Mouse (Mus musculus): Measurements from ENCODE around the gene Slitrk5. TPM values are rescaled to one million over a fixed set of nuclear protein-coding genes. Genes with fewer than 3 reads are reported as not detected.
"Not testable (repeated sequence)": the region's sequence is repeated elsewhere in the genome, so short reads cannot be mapped to it uniquely, and the experiment has no call there.

Slitrk5 gene
- polyA plus RNA-seq, 1 experiment = 0.08 TPM

- H3K27me3 ChIP-seq (ENCODE audit: control insufficient read depth, insufficient read depth, low read length) = peaks cover 16% of the 10 kb centered on the region
- TF ChIP-seq CTCF (IDR thresholded peaks at IDR 0.05; ENCODE audit: extremely low read depth, insufficient read depth, insufficient read length, insufficient replicate concordance) = no peak
- TF ChIP-seq POLR2A (IDR thresholded peaks at IDR 0.05; ENCODE audit: low read depth, low read length) = no peak
- no peak overlapping the region for H3K4me3 ChIP-seq (ENCODE audit: extremely low read depth, insufficient read depth, insufficient read length)
- DNase-seq (ENCODE audit: low read depth in 1 of 2, low spot score in 2 of 2) = no peak
- H3K27ac ChIP-seq (ENCODE audit: insufficient read depth, low read length) = no peak overlapping the region
- H3K4me1 ChIP-seq (ENCODE audit: control insufficient read depth, insufficient read depth, insufficient read length) = no peaks in the 10 kb centered on the region; the same call in 1 of the 2 replicates
- 72% methylated on average over 8 of the region's 8 CpGs for WGBS
- no peaks in the 10 kb centered on the region for H3K36me3 ChIP-seq (ENCODE audit: control insufficient read depth, insufficient read depth, low read length)
These were observed 5.4 kb downstream of the Slitrk5 start for GRCm38 (mm10) chr14:111680271-111680670.

GRCm38 (mm10) chr14:111681092-111681708, 6.3 kb downstream of the Slitrk5 start:
- no peak for DNase-seq (ENCODE audit: low read depth in 1 of 2, low spot score in 2 of 2)
- no peak overlapping the region for H3K4me3 ChIP-seq (ENCODE audit: extremely low read depth, insufficient read depth, insufficient read length)
- no peaks in the 10 kb centered on the region for H3K36me3 ChIP-seq (ENCODE audit: control insufficient read depth, insufficient read depth, low read length)
- H3K27ac ChIP-seq (ENCODE audit: insufficient read depth, low read length) = no peak overlapping the region
- no peaks in the 10 kb centered on the region for H3K4me1 ChIP-seq (ENCODE audit: control insufficient read depth, insufficient read depth, insufficient read length)
- H3K27me3 ChIP-seq (ENCODE audit: control insufficient read depth, insufficient read depth, low read length) = peaks cover 9% of the 10 kb centered on the region; the same call in 1 of the 2 replicates
- 2% methylated on average over 38 of the region's 38 CpGs for WGBS
- TF ChIP-seq POLR2A (IDR thresholded peaks at IDR 0.05; ENCODE audit: low read depth, low read length) (no peak), CTCF (IDR thresholded peaks at IDR 0.05; ENCODE audit: extremely low read depth, insufficient read depth, insufficient read length, insufficient replicate concordance) (no peak)

- 2% methylated on average over 13 of the region's 13 CpGs for WGBS
- no peaks in the 10 kb centered on the region for H3K4me1 ChIP-seq (ENCODE audit: control insufficient read depth, insufficient read depth, insufficient read length)
- no peak for DNase-seq (ENCODE audit: low read depth in 1 of 2, low spot score in 2 of 2)
- no peak overlapping the region for H3K27ac ChIP-seq (ENCODE audit: insufficient read depth, low read length)
- no peaks in the 10 kb centered on the region for H3K36me3 ChIP-seq (ENCODE audit: control insufficient read depth, insufficient read depth, low read length)
- H3K27me3 ChIP-seq (ENCODE audit: control insufficient read depth, insufficient read depth, low read length) = 0 out of 2 replicates have a peak, but pooled peaks cover 7% of the 10 kb centered on the region
- H3K4me3 ChIP-seq (ENCODE audit: extremely low read depth, insufficient read depth, insufficient read length) = no peak overlapping the region
- no peak for TF ChIP-seq CTCF (IDR thresholded peaks at IDR 0.05; ENCODE audit: extremely low read depth, insufficient read depth, insufficient read length, insufficient replicate concordance)
- TF ChIP-seq POLR2A (IDR thresholded peaks at IDR 0.05; ENCODE audit: low read depth, low read length) = no peak
These were observed 6.9 kb downstream of the Slitrk5 start for GRCm38 (mm10) chr14:111681773-111682172.

DNA sequence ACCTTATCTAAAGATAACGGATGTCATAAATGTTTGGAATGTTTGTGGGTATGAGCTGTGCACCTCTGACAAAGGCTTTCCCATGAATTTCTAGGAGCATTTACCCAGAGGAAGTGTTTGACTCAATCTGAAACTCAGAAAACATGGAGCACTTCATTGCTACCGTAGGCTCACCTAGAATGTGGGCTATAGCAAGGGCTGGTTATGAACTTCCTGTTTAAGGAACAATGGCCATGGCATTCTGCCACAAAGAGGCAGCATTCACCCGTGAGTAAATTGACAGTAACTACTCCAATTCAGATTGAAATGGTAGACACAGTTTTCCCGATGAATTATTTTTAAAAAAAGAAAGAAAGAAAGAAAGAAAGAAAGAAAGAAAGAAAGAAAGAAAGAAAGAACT, 8.6 kb downstream of the Slitrk5 start:
- Histone ChIP-seq H3K36me3 (ENCODE audit: control insufficient read depth, insufficient read depth, low read length) (no peaks in the 10 kb centered on the region), H3K27ac (ENCODE audit: insufficient read depth, low read length) (no peak overlapping the region), H3K27me3 (ENCODE audit: control insufficient read depth, insufficient read depth, low read length) (0 out of 2 replicates have a peak, but pooled peaks cover 4% of the 10 kb centered on the region), H3K4me3 (ENCODE audit: extremely low read depth, insufficient read depth, insufficient read length) (no peak overlapping the region), H3K4me1 (ENCODE audit: control insufficient read depth, insufficient read depth, insufficient read length) (no peaks in the 10 kb centered on the region)
- TF ChIP-seq POLR2A (IDR thresholded peaks at IDR 0.05; ENCODE audit: low read depth, low read length) (no peak), CTCF (IDR thresholded peaks at IDR 0.05; ENCODE audit: extremely low read depth, insufficient read depth, insufficient read length, insufficient replicate concordance) (no peak)
- DNase-seq (ENCODE audit: low read depth in 1 of 2, low spot score in 2 of 2) = no peak
- WGBS = 45% methylated on average over 4 of the region's 4 CpGs

GRCm38 (mm10) chr14:111690139-111690538, 15.2 kb downstream of the Slitrk5 start:
- H3K27ac ChIP-seq (ENCODE audit: insufficient read depth, low read length); H3K36me3 ChIP-seq (ENCODE audit: control insufficient read depth, insufficient read depth, low read length); DNase-seq (ENCODE audit: low read depth in 1 of 2, low spot score in 2 of 2); H3K4me1 ChIP-seq (ENCODE audit: control insufficient read depth, insufficient read depth, insufficient read length); H3K4me3 ChIP-seq (ENCODE audit: extremely low read depth, insufficient read depth, insufficient read length); H3K27me3 ChIP-seq (ENCODE audit: control insufficient read depth, insufficient read depth, low read length): not testable (repeated sequence)
- WGBS = 67% methylated on average over 1 of the region's 1 CpGs

DNA sequence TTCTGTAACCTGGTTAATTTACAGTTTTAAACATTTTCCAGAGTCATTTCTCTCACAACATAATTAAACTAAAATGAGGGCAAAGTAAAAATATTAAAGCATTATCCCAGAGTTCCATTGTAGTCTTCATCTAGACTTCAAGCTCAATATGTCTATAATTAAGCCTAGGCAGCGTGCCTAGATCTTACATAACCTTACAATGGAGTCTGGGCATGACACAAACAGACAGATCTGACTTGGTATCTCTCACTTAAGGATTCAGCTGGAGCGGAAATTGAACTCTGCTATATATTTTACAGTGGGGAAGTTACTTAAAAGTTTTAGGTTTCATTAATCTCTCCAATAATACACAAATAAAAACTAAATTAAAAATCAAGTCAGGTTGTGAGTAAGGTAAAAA, 54.9 kb downstream of the Slitrk5 start:
- TF ChIP-seq CTCF (IDR thresholded peaks at IDR 0.05; ENCODE audit: extremely low read depth, insufficient read depth, insufficient read length, insufficient replicate concordance) (no peak), POLR2A (IDR thresholded peaks at IDR 0.05; ENCODE audit: low read depth, low read length) (no peak)
- no peak overlapping the region for H3K4me3 ChIP-seq (ENCODE audit: extremely low read depth, insufficient read depth, insufficient read length)
- no peaks in the 10 kb centered on the region for H3K27me3 ChIP-seq (ENCODE audit: control insufficient read depth, insufficient read depth, low read length)
- no peak for DNase-seq (ENCODE audit: low read depth in 1 of 2, low spot score in 2 of 2)
- no peak overlapping the region for H3K27ac ChIP-seq (ENCODE audit: insufficient read depth, low read length)
- no peaks in the 10 kb centered on the region for H3K4me1 ChIP-seq (ENCODE audit: control insufficient read depth, insufficient read depth, insufficient read length)
- no peaks in the 10 kb centered on the region for H3K36me3 ChIP-seq (ENCODE audit: control insufficient read depth, insufficient read depth, low read length)
- WGBS = 70% methylated on average over 2 of the region's 2 CpGs

Data from spleen, adult 2 months (tissue).